ENCODE assay signal across 31 mouse cellular contexts in genomic region chr4:64269117-64269516, GRCm38 (mm10).
DNase-seq lines count a peak whose midpoint lies in the region; ATAC-seq lines count a peak whose summit lies in the region.
"Had no signal": no experiment of that assay in that cellular context is flagged by ENCODE, and none has a peak within 500 bp of the region (broad histone marks: within the 10 kb centered on the region; RNA-seq: fewer than 3 reads in every experiment).

No protein-coding gene starts in this region.

- no peak overlapping the region for H3K4me3 ChIP-seq in heart, embryonic 16.5 days (ENCODE audit: low read length)
- H3K4me3 ChIP-seq in limb, embryonic 12.5 days (replicated peaks): no peak overlapping the region
- H3K4me3 ChIP-seq in limb, embryonic 10.5 days: no peak overlapping the region
- no peak overlapping the region for H3K4me3 ChIP-seq in hindbrain, embryonic 10.5 days
- H3K4me3 ChIP-seq: erythroblast, embryonic 14.5 days; forebrain, embryonic 12.5 days; hindbrain, embryonic 12.5 days; intestine, embryonic 15.5 days; liver, embryonic 15.5 days; neural tube, embryonic 15.5 days had no signal

- no peak overlapping the region for H3K9ac ChIP-seq in heart, embryonic 16.5 days (ENCODE audit: low read length)
- no peak overlapping the region for H3K9ac ChIP-seq in limb, embryonic 12.5 days (replicated peaks)
- H3K9ac ChIP-seq: forebrain, embryonic 12.5 days; hindbrain, embryonic 12.5 days; intestine, embryonic 15.5 days; liver, embryonic 15.5 days; lung, embryonic 14.5 days; neural tube, embryonic 15.5 days had no signal

- H3K27ac ChIP-seq in heart, embryonic 16.5 days (ENCODE audit: low read length): peak overlapping the region; percentile 35; the same call in 1 of the 2 replicates
- peak overlapping the region; percentile 69 for H3K27ac ChIP-seq in limb, embryonic 12.5 days
- H3K27ac ChIP-seq in limb, embryonic 10.5 days: no peak overlapping the region
- no peak overlapping the region for H3K27ac ChIP-seq in hindbrain, embryonic 10.5 days
- H3K27ac ChIP-seq: forebrain, embryonic 12.5 days; hindbrain, embryonic 12.5 days; hindbrain, postnatal 0 days; intestine, embryonic 15.5 days; liver, embryonic 15.5 days; neural tube, embryonic 15.5 days had no signal

- intact Hi-C loops in heart, postnatal 14 days (cut with DNase I): no loop called here

- H3K27me3 ChIP-seq in heart, embryonic 16.5 days (ENCODE audit: control insufficient read depth, insufficient read depth, low read length): no peaks in the 10 kb centered on the region
- H3K27me3 ChIP-seq in limb, embryonic 12.5 days: no peaks in the 10 kb centered on the region
- H3K27me3 ChIP-seq in limb, embryonic 10.5 days (ENCODE audit: low read depth, poor library complexity, severe bottlenecking): no peaks in the 10 kb centered on the region
- H3K27me3 ChIP-seq in hindbrain, embryonic 10.5 days (ENCODE audit: insufficient read depth, poor library complexity, severe bottlenecking): no peaks in the 10 kb centered on the region
- H3K27me3 ChIP-seq: forebrain, embryonic 12.5 days; hindbrain, embryonic 12.5 days; intestine, embryonic 15.5 days; liver, embryonic 15.5 days; neural tube, embryonic 15.5 days had no signal

- no peak overlapping the region for H3K4me2 ChIP-seq in heart, embryonic 16.5 days (ENCODE audit: low read depth, low read length)
- H3K4me2 ChIP-seq in limb, embryonic 12.5 days: no peak overlapping the region
- H3K4me2 ChIP-seq: forebrain, embryonic 12.5 days; heart, embryonic 11.5 days; hindbrain, embryonic 12.5 days; intestine, embryonic 15.5 days; liver, embryonic 15.5 days; lung, embryonic 14.5 days; neural tube, embryonic 15.5 days had no signal

- no peak for DNase-seq in heart, postnatal 14 days
- no peak for DNase-seq in limb, embryonic 10.5 days (ENCODE audit: low spot score)
- DNase-seq in fibroblast of lung, adult 2 months (ENCODE audit: low read depth): peak; percentile 48
- peak; percentile 8 for DNase-seq in yolk sac, embryonic 10.5 days (ENCODE audit: low spot score)
- DNase-seq in hindbrain, embryonic 10.5 days (ENCODE audit: low spot score): no peak
- DNase-seq: adrenal gland, adult 8-10 months; cerebellum, adult 2 months; cerebellum, postnatal 14 days; gastrocnemius, postnatal 14 days; heart, adult 11 months; kidney, adult 2 months; layer of hippocampus, adult 9-11 months; lung, postnatal 14 days; midbrain, embryonic 14.5 days; retina, postnatal 1 day; right cerebral cortex, postnatal 14 days; thymus, adult 18-20 months; thymus, postnatal 36 days had no signal

- H3K4me1 ChIP-seq in heart, embryonic 16.5 days (ENCODE audit: control insufficient read depth, insufficient read depth, low read length): peaks cover 4% of the 10 kb centered on the region; the same call in 1 of the 2 replicates
- no peaks in the 10 kb centered on the region; the same call in 1 of the 2 replicates for H3K4me1 ChIP-seq in limb, embryonic 12.5 days (replicated peaks)
- peaks cover 10% of the 10 kb centered on the region for H3K4me1 ChIP-seq in limb, embryonic 10.5 days
- H3K4me1 ChIP-seq in hindbrain, embryonic 10.5 days (replicated peaks): no peaks in the 10 kb centered on the region
- H3K4me1 ChIP-seq: forebrain, embryonic 12.5 days; hindbrain, embryonic 12.5 days; intestine, embryonic 15.5 days; liver, embryonic 15.5 days; neural tube, embryonic 15.5 days had no signal

- H3K9me3 ChIP-seq in heart, embryonic 16.5 days (replicated peaks; ENCODE audit: control insufficient read depth, low read length): no peaks in the 10 kb centered on the region
- H3K9me3 ChIP-seq in limb, embryonic 12.5 days: no peaks in the 10 kb centered on the region
- H3K9me3 ChIP-seq in limb, embryonic 10.5 days (replicated peaks): no peaks in the 10 kb centered on the region
- H3K9me3 ChIP-seq in hindbrain, embryonic 10.5 days: no peaks in the 10 kb centered on the region
- H3K9me3 ChIP-seq: forebrain, embryonic 12.5 days; hindbrain, embryonic 12.5 days; intestine, embryonic 15.5 days; liver, embryonic 15.5 days; neural tube, embryonic 15.5 days had no signal

- no peaks in the 10 kb centered on the region for H3K36me3 ChIP-seq in heart, embryonic 16.5 days (ENCODE audit: control insufficient read depth, insufficient read depth)
- H3K36me3 ChIP-seq in limb, embryonic 12.5 days: no peaks in the 10 kb centered on the region
- no peaks in the 10 kb centered on the region for H3K36me3 ChIP-seq in limb, embryonic 10.5 days
- H3K36me3 ChIP-seq in hindbrain, embryonic 10.5 days: no peaks in the 10 kb centered on the region
- H3K36me3 ChIP-seq: forebrain, embryonic 12.5 days; hindbrain, embryonic 12.5 days; intestine, embryonic 15.5 days; liver, embryonic 15.5 days; neural tube, embryonic 15.5 days had no signal

- WGBS in heart, embryonic 16.5 days: 63% methylated on average over 2 of the region's 2 CpGs
- 75% methylated on average over 2 of the region's 2 CpGs for WGBS in limb, embryonic 12.5 days
- 92% methylated on average over 2 of the region's 2 CpGs for WGBS in limb, embryonic 10.5 days
- 90% methylated on average over 2 of the region's 2 CpGs for WGBS in hindbrain, embryonic 10.5 days

- ATAC-seq in heart, embryonic 16.5 days (replicated peaks; ENCODE audit: extremely low read depth, insufficient read depth, low FRiP score): no peak
- ATAC-seq in limb, embryonic 12.5 days (ENCODE audit: insufficient number of reproducible peaks, insufficient read depth, low FRiP score, low TSS enrichment, low read depth): no peak
- no peak for ATAC-seq in erythroblast, adult 5-6 weeks (replicated peaks; ENCODE audit: low FRiP score, poor library complexity, severe bottlenecking)
- ATAC-seq: activated CD4-positive, CD25-positive, alpha-beta regulatory T cell, adult 4 months; hindbrain, postnatal 0 days; intestine, embryonic 15.5 days had no signal

Comparison
In these comparisons a context has a peak if more than half of its experiments do, and no peak if none do; other contexts are left out.
1. H3K27ac ChIP-seq: peak in heart, embryonic 16.5 days (single experiment) and limb, embryonic 12.5 days (single experiment); none in limb, embryonic 10.5 days (single experiment) and hindbrain, embryonic 10.5 days (single experiment).
2. DNase-seq: peak in fibroblast of lung, adult 2 months (single experiment) and yolk sac, embryonic 10.5 days (single experiment); none in heart, postnatal 14 days (0 of 2), limb, embryonic 10.5 days (single experiment) and hindbrain, embryonic 10.5 days (single experiment).